Mouse (Mus musculus): Measurements from ENCODE around the gene Mme. TPM values are rescaled to one million over a fixed set of nuclear protein-coding genes. Genes with fewer than 3 reads are reported as not detected.
A peak's percentile ranks its signal among the peaks of the same experiment; 100 is the strongest.

The Mme gene
- total RNA-seq (2021) = 1 to 10 TPM; 3.3 to 3.6 TPM
- long read RNA-seq, experiment 1 = 0 reads
- long read RNA-seq, experiment 2, partial matches to known transcripts = 0 of 5 reads
- long read RNA-seq, experiment 2, other reads (novel, unspliced or antisense) = 5 of 5 reads

DNA sequence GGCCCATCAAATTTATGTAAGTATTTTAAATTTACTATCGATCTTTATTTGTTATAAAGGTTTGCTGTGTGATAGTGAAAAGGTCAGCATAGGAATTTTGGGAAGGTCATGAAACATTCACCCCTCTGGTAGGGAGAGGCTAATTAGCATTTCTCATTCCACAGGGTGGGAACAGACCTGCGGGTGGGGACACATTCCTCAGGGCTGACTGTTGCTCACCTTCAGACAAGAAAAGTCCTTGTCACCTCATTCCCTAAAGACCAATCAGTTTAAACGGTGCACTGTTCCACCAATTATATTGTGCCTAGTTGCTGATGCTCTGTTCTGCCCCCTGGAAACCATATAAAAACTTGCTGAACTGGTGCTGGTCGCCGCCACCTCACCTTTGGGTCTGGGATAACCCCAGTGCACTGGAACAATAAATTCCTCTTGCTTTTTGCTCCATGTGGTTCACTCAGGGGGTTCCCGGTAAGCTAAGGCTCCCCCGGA lies at the start of gene Mme:
Gene Mme (plus strand): TSS at position 439 of the 489 bp plus-strand sequence.
- DNase-seq (ENCODE audit: low spot score in 2 of 2) = no peak

DNA sequence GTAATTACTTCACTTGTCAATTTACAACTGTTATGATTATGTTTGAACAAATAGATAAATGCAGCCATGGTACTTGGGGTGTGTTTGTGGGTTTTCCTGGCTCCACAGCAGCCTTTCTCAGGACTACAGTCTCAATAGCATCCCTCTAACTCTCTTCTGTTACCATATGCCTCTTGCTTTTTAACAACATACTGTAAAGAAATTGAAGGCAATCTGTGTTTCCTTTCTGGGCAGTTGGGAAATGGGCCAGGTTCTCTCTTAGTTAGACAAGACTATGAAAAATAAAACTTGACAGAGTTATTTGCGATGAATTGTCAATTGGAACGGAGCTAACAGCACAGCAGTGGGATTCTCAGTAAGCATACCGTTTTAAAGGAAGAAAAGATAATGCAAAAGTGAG lies 44.8 kb upstream of the Mme start:
- DNase-seq (ENCODE audit: low spot score in 2 of 2) = peak; percentile 3 to 37

GRCm38 (mm10) chr3:63198026-63198425 lies 43.3 kb upstream of the Mme start:
- no peak for DNase-seq (ENCODE audit: low spot score in 2 of 2)

DNA sequence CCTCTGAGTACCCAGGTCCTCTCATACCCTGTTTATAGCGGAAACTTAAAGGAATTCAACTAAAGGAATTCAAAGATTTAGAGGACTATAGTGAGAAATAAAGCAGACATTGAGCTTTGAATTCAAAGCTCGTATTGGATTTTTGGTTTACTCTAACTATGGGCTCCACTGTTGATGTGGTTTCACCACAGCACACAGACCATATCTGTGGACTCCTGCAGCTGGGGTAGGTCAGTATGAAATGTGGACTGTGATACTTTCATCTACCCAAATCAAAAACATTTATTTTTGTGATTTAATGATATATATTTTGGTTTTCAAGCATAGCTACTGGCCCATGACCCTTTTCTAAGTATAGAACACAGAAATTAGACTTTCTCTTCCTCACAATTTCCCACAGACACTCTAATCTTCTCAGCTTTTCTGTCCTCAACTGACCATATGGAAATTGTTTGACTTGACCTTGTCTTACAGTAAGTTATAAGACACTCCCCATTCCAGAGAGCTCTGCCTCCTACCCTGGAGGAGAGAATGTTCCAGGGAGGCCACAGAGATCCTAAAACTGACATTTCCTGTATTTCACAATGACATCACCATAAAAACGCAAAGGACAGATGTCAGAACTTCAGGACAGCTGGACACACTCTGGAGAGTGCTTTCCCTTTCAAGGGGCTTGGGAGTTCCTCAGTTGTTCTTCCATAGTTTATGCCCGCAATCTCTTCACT lies 19.3 kb upstream of the Mme start:
- DNase-seq (ENCODE audit: low spot score in 2 of 2) = no peak

- no peak for DNase-seq (ENCODE audit: low spot score in 2 of 2)
Measured at GRCm38 (mm10) chr3:63223676-63224075, 17.7 kb upstream of the Mme start.

GRCm38 (mm10) chr3:63235957-63236356 lies 5.4 kb upstream of the Mme start:
- DNase-seq (ENCODE audit: low spot score in 2 of 2) = no peak

DNA sequence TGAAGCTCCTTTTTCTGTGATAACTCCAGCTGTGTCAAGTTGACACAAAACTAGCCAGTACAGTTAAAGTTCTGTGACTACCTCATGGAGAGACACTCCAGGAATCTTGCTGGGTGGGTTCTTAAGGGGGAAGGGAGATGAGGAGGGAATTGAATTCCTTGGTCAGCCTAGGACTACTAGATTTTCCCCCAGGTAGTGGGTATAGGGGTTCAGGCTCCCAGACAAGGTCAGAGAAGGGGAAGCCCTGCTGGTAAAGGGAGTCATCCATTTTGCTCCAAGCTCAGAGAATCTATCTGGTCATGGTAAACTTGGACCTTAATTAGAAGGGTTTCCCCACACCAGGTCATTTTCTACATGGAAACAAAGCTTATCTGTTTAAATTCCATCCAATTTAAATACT lies 2.4 kb downstream of the Mme start:
- no peak for DNase-seq (ENCODE audit: low spot score in 2 of 2)

DNA sequence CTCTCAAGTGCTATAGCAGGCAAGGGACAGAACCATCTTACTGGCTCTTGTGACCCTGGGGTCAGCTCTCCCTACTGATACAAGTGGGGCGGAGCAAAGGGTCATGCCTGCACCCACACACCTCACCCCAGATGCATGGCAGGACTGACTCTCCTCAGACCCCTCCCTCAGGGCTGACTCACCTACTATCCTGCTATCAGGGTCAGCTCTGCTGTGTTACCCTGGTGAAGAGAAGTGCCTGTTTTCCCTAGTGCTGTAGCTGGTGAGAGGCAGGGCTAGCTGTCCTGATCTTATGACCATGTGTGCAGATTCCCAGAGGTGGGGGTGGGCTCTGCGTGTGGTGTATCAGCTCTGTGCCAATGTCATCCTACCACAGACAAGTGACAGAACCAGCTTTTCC lies 30.8 kb downstream of the Mme start:
- no peak for DNase-seq (ENCODE audit: low spot score in 2 of 2)

GRCm38 (mm10) chr3:63294316-63294715 lies 53.0 kb downstream of the Mme start:
- no peak for DNase-seq (ENCODE audit: low spot score in 2 of 2)

GRCm38 (mm10) chr3:63294791-63295190 lies 53.5 kb downstream of the Mme start:
- no peak for DNase-seq (ENCODE audit: low spot score in 2 of 2)

DNA sequence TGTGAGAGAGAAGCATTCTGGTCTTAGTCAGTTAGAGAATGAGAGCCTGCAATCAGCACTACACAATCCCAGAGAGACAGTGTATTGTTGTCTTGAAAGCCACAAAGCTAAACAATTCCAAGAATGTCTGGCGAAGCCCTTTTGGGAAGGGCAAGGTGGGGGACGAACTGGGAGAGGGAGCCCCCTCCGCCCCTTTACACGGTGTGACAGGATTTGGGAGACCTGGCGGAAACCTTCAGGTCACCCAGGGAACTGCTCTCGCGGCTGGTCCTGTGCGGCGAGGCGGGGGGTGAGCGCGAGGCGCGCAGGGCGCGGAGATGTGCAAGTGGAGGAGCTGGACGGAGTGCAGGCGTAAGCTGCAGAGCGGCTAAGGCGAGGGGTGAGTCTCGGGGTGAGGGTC lies 53.9 kb downstream of the Mme start:
- no peak for DNase-seq (ENCODE audit: low spot score in 2 of 2)

- peak in 1 of 2 experiments; percentile 17 for DNase-seq (ENCODE audit: low spot score in 2 of 2)
Measured at GRCm38 (mm10) chr3:63295657-63296231, 54.4 kb downstream of the Mme start.

DNA sequence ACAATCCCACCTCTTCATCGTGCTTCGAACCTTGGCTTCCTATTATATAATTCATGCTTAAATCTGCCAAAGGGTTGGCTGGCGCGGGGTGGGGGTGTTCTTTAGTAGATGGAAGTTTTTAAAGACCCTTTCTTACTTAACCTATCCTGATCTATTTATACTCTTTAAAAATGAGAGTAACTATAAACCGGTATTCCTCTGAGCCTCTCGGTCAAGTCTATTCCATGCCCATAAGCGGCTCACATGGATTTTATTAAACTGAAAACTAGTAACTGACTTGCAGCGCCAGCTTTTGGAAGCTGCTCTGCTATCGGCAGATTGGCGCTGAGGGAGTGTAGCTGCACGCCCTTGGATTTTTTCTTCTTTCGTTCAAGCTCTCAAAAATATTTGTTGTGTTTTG lies 55.1 kb downstream of the Mme start:
- DNase-seq (ENCODE audit: low spot score in 2 of 2) = peak; percentile 6 to 34

DNA sequence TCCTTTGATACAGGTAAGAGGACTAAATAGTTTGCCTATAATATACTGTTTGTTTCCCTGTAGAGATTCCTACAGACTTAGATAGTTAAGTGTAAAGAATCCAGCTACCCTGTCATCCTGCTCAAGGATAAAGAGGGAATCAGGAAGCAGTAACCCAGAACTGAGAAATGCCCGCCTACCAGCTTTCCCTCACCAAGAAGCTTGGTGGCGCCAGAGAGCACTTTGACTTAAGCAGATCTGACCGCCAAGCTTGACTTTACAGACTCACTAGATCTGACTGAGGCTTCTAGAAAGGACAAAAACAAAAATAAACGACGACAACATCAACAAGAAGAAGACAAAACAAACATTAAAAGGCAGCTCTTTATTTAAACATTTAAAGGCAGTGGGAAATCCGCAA lies 56.5 kb downstream of the Mme start:
- DNase-seq (ENCODE audit: low spot score in 2 of 2) = peak; percentile 37 to 52

- DNase-seq (ENCODE audit: low spot score in 2 of 2) = no peak
Measured at GRCm38 (mm10) chr3:63315211-63315760, 73.9 kb downstream of the Mme start.

GRCm38 (mm10) chr3:63317496-63317895 lies 76.2 kb downstream of the Mme start:
- no peak for DNase-seq (ENCODE audit: low spot score in 2 of 2)

- no peak for DNase-seq (ENCODE audit: low spot score in 2 of 2)
Measured at GRCm38 (mm10) chr3:63325615-63326014, 84.3 kb downstream of the Mme start.

DNA sequence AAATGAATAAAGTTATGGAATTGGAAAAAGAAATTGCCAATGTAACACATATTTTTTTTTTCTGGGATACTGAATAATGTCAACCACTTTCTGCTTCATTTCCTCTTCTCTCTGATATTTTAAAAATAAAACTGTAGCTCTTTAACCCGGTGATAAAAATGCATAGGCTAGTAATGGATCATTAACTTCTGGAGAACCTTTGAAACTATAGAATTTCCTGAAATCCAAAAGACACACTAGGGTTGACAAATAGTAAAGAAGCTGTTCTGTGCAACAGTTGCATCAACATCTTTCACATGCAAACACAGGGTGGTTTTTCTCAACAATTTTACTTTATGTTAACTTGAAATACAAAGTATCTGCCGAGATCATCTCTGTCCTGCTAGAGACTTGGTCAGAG lies 98.8 kb downstream of the Mme start:
- no peak for DNase-seq (ENCODE audit: low spot score in 2 of 2)

- no peak for DNase-seq (ENCODE audit: low spot score in 2 of 2)
Measured at GRCm38 (mm10) chr3:63340546-63340945, 99.2 kb downstream of the Mme start.

DNA sequence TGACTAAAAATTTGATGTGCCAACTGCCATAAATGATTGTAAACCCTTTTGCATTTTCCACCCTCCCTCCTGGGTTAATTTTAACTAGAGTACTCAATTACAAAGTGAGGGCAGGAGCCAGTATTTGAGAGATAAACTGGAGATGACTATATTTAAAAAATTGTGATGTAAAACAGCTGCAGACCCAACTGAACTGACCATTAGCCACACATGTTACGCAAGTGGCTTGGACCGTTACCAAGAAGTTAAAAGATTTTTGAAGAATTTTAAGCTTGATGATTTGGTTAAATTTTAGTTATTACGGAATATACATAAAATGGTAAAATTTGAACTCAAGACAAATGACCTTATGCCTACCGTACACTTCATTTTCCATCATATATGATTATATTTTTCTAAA lies 100.1 kb downstream of the Mme start:
- DNase-seq (ENCODE audit: low spot score in 2 of 2) = no peak

DNA sequence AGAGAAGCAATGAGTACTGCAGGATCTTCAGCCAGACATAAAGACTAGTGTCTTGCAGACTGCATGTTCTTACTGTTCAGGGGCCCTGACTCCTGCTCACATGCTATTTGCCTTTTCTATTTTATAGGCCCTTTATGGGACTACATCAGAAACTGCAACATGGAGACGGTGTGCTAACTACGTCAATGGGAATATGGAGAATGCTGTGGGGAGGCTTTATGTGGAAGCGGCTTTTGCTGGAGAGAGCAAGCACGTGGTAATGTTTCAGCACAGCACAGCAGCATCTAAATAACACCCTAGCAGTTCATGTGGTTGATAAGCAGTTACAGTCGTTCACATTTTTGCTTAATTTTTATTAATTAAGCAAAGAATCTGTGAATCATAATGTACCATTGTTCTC lies 103.7 kb downstream of the Mme start:
- no peak for DNase-seq (ENCODE audit: low spot score in 2 of 2)

- no peak for DNase-seq (ENCODE audit: low spot score in 2 of 2)
Measured at GRCm38 (mm10) chr3:63348893-63349426, 107.6 kb downstream of the Mme start.

All from layer of hippocampus, postnatal 14 days (tissue).